Mouse (Mus musculus) kidney, adult 2 months (tissue): ENCODE results near the gene Rad17. TPM values are rescaled to one million over a fixed set of nuclear protein-coding genes. Genes with fewer than 3 reads are reported as not detected.

Experiments used
- DNase-seq: peaks from one replicate; pipeline ENCODE4 v3.0.0; 2021
- H3K27ac ChIP-seq: fragments of 200-500 bp; 2 replicates; pipeline ENCODE4 v1.5.1; 2012; ENCODE audit warnings: low read depth, low read length, control low read depth, inconsistent platforms; ENCODE audit not compliant: insufficient read depth
- H3K27me3 ChIP-seq: fragments of 200-500 bp; replicated peaks from 2 replicates; pipeline ENCODE4 v1.6.1; 2012; ENCODE audit warnings: mild to moderate bottlenecking, moderate library complexity, low read length, inconsistent platforms; ENCODE audit not compliant: control insufficient read depth, insufficient read depth
- H3K36me3 ChIP-seq: fragments of 200-500 bp; 2 replicates; pipeline ENCODE4 v1.6.1; 2012; ENCODE audit warnings: mild to moderate bottlenecking, moderate library complexity, low read length, inconsistent platforms; ENCODE audit not compliant: control insufficient read depth, insufficient read depth
- H3K4me1 ChIP-seq: fragments of 200-500 bp; 2 replicates; pipeline ENCODE4 v1.6.1; 2011; ENCODE audit warnings: low read length; ENCODE audit not compliant: control insufficient read depth, insufficient read depth
- H3K4me3 ChIP-seq: fragments of 200-500 bp; 2 replicates; pipeline ENCODE4 v1.5.1; 2011; ENCODE audit warnings: mild to moderate bottlenecking, low read depth, low read length, control low read depth; ENCODE audit not compliant: insufficient read depth
- CTCF ChIP-seq: fragments of 200-500 bp; conservative IDR thresholded peaks from 2 replicates; pipeline ENCODE4 v1.5.1; 2011; ENCODE audit warnings: low read depth, mild to moderate bottlenecking, control low read depth, low read length, moderate library complexity, mixed read lengths; ENCODE audit not compliant: insufficient read depth, insufficient read length
- POLR2A ChIP-seq: fragments of 200-500 bp; IDR thresholded peaks from one replicate; pipeline ENCODE4 v1.6.1; 2011; ENCODE audit warnings: low read depth, low read length, control low read depth
- WGBS: fragments of 180-500 bp; shearing (Covaris S2); methylation state at CpG from one replicate; pipeline ENCODE4 v1.1.7; 2018; 5-methylcytosine and 5-hydroxymethylcytosine counted together
- polyA plus RNA-seq: library from polyadenylated mRNA; depleted of rRNA; stranded (reverse); fragments of >200 nt; gene quantifications from 2 replicates; pipeline ENCODE4 v1.2.3, GENCODE M21; 2012; rRNA removed

The Rad17 gene
- 4.0 and 5.2 TPM in 2 replicates for polyA plus RNA-seq

DNA sequence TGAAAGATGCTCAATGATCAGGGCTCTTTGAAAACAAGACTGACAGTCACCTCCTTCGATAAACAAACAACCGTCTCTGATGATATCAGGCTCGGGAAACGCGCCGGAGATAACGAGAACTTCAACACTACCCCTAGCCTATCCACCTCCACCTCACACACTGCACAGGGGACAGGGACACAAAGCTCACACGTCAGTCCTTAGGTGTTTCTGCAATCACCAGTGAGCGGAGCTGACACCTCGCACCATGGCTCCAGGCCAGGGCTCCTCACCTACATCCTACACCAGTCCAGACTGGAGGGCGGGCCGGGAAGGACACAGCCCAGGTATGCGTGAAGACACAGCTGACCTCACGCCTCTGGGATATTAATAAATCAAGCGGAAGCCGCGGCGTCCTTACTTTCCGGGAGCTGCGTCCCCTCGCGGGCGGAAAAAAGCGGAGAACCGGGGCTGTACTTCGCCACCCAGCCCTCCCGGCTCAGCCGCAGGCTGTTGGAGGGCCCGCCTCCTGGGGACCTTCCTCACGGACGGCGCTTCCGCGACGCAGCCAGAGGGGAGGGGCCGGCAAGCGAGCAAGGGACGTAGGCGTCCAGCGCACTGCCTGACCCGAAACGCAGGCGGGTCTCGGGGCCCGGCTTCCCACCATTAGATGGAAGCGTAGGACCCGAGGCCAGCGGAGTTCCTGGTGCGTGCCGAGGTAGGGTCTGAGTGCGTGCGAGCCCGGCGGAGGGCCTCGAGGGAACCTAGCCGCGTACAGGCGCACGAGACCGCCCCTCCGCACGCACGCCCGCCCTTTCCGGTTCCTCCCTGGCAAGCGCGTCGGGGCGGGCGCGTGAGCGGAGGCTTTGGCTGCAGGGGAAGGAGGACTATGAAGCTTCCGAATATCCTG, at the start of gene Rad17, which contains the start of gene Ak6:
TSS of gene Rad17 (minus strand) at position 502 of the 889 bp plus-strand sequence.
TSS of gene Ak6 (plus strand) at position 430 of the 889 bp plus-strand sequence.
- Histone ChIP-seq H3K27ac (peak within 1 kb of the TSS; percentile 99), H3K4me3 (peak within 1 kb of the TSS; percentile 94)
- WGBS, result under 1% methylated on average over 73 of the region's 73 CpGs

GRCm38 (mm10) chr13:100698866-100699265, 48.0 kb upstream of the Rad17 start:
- peaks cover 8% of the 10 kb centered on the region for H3K36me3 ChIP-seq
- H3K4me1 ChIP-seq, result no peaks in the 10 kb centered on the region
- H3K27ac ChIP-seq, result no peak overlapping the region
- no peak for DNase-seq
- H3K4me3 ChIP-seq, result no peak overlapping the region
- no peaks in the 10 kb centered on the region for H3K27me3 ChIP-seq
- TF ChIP-seq CTCF, result no peak
- TF ChIP-seq POLR2A, result no peak
- 92% methylated on average over 10 of the region's 10 CpGs for WGBS

More for the DNA sequence above, at the start of gene Rad17, which contains the start of gene Ak6:
- Histone ChIP-seq H3K27me3 (no peaks in the 10 kb centered on the region), H3K4me1 (peaks cover 7% of the 10 kb centered on the region; the same call in 1 of the 2 replicates), H3K36me3 (no peaks in the 10 kb centered on the region; the same call in 1 of the 2 replicates)
- peak; percentile 96 for DNase-seq
- TF ChIP-seq POLR2A (no peak), CTCF (no peak)

DNA sequence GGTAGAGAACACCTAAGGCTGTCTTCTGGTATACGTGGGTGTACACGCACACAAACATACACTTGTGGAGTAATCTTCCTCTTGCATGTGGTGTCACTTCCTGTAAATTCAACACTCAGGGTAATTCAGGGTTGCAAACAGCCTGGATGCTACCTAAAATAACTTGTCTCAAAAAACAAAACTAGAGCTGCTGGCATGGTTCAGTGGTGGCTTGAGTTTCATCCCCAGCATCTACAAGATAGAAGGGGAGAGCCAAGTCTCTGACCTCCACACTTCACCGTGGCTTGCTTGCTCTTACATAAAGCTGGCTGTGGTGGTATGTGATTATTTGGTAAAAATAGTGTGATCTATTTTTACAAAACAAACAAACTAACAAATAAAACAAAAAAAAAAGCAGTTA, 46.7 kb upstream of the Rad17 start:
- H3K36me3 ChIP-seq, result peaks cover 6% of the 10 kb centered on the region; the same call in 1 of the 2 replicates
- WGBS, result 86% methylated on average over 3 of the region's 3 CpGs
- no peak overlapping the region for H3K4me3 ChIP-seq

GRCm38 (mm10) chr13:100687513-100687912, 36.7 kb upstream of the Rad17 start:
- no peak for TF ChIP-seq CTCF
- H3K27me3 ChIP-seq, result no peaks in the 10 kb centered on the region
- H3K27ac ChIP-seq, result no peak overlapping the region
- DNase-seq, result no peak
- no peak overlapping the region for H3K4me3 ChIP-seq
- 70% methylated on average over 7 of the region's 7 CpGs for WGBS
- no peaks in the 10 kb centered on the region for H3K4me1 ChIP-seq
- no peaks in the 10 kb centered on the region for H3K36me3 ChIP-seq

More for the DNA sequence above, 46.7 kb upstream of the Rad17 start:
- no peak for TF ChIP-seq POLR2A
- no peak for TF ChIP-seq CTCF
- H3K27ac ChIP-seq, result no peak overlapping the region
- no peaks in the 10 kb centered on the region for H3K27me3 ChIP-seq
- no peaks in the 10 kb centered on the region for H3K4me1 ChIP-seq
- no peak for DNase-seq

DNA sequence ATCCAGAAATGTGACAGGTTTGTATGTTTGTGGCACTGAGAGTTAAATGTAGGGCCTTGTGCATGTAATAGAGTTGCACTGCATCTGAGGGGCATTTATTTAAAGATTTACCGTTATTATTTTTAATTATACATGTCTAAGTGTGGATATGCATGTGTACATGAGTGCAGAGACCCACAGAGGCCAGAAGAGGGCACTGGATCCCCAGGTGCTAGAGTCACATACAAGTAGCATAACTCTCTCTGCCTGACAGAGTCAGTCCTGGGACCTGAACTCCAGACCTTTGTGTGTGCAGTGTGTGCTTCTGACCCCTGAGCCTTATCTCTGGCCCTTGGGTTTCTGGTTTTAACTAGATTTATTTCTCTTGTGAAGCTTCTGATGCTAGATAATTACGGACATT, 33.5 kb upstream of the Rad17 start:
- no peak for DNase-seq
- TF ChIP-seq POLR2A, result no peak
- TF ChIP-seq CTCF, result peak; percentile 56
- no peaks in the 10 kb centered on the region for H3K4me1 ChIP-seq
- no peak overlapping the region for H3K4me3 ChIP-seq
- WGBS, result 74% methylated on average over 2 of the region's 2 CpGs
- no peaks in the 10 kb centered on the region for H3K27me3 ChIP-seq
- H3K36me3 ChIP-seq, result no peaks in the 10 kb centered on the region
- no peak overlapping the region for H3K27ac ChIP-seq

- Histone ChIP-seq H3K27ac (no peak overlapping the region), H3K4me1 (no peaks in the 10 kb centered on the region), H3K4me3 (no peak overlapping the region), H3K27me3 (no peaks in the 10 kb centered on the region), H3K36me3 (no peaks in the 10 kb centered on the region)
- TF ChIP-seq CTCF, result no peak
- TF ChIP-seq POLR2A, result no peak
- no peak for DNase-seq
- 61% methylated on average over 2 of the region's 2 CpGs for WGBS
These were observed 32.0 kb upstream of the Rad17 start for GRCm38 (mm10) chr13:100682837-100683236.

DNA sequence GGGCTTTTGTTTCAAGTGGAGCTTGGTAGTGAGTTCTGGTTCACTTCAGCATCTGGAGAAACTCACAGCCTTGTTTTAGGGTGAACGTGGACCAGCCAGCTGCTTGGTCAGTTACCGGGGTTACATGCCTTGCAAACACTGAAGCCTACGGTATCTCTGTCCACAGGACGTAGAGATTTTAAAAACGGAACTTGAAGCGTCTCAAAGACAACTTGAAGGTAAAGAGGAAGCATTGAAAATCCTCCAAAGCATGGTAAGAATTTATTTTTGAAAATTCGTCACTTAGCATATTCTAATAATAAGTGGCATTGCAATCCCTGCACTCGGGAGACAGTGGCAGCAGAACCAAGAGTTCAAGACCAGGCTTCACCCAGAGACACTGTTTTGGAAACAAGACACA, 30.8 kb upstream of the Rad17 start:
- no peaks in the 10 kb centered on the region for H3K36me3 ChIP-seq
- TF ChIP-seq CTCF (no peak), POLR2A (no peak)
- no peak overlapping the region for H3K27ac ChIP-seq
- no peaks in the 10 kb centered on the region for H3K27me3 ChIP-seq
- 92% methylated on average over 8 of the region's 8 CpGs for WGBS
- no peak for DNase-seq
- no peak overlapping the region for H3K4me3 ChIP-seq
- H3K4me1 ChIP-seq, result no peaks in the 10 kb centered on the region
